28 mouse cellular contexts compared by ENCODE assay signal in the genomic region with DNA sequence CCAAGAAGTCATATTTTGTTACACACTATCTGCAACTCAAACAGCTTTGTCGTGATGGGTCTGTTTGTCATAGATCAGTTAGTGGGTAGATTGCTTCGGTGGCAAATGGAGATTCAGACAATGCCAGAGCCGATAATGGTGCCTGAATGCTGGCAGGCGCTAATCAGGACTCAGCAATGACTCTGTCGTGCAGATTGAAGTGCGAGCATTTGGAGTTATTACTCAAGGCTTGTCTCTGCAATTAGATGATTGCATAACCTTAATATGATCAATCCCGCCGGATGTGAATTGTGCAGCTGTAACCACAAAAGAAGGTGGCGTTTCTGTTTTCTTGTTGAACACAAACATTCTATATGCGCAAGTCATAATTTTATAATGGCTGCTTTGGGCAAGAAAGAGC.
DNase-seq lines count a peak whose midpoint lies in the region; ATAC-seq lines count a peak whose summit lies in the region.
"Had no signal": no experiment of that assay in that cellular context is flagged by ENCODE, and none has a peak within 500 bp of the region (broad histone marks: within the 10 kb centered on the region; RNA-seq: fewer than 3 reads in every experiment).

No protein-coding gene starts in this region.

- H3K9me3 ChIP-seq in forebrain, embryonic 15.5 days = no peaks in the 10 kb centered on the region
- no peaks in the 10 kb centered on the region for H3K9me3 ChIP-seq in forebrain, embryonic 11.5 days (ENCODE audit: control insufficient read depth, low read length)
- no peaks in the 10 kb centered on the region for H3K9me3 ChIP-seq in liver, embryonic 11.5 days (ENCODE audit: control insufficient read depth, low read length)
- H3K9me3 ChIP-seq: embryonic facial prominence, embryonic 12.5 days; embryonic facial prominence, embryonic 15.5 days; forebrain, embryonic 13.5 days; heart, embryonic 12.5 days; heart, embryonic 15.5 days; hindbrain, embryonic 10.5 days; hindbrain, embryonic 13.5 days; intestine, embryonic 15.5 days had no signal

- peaks cover 18% of the 10 kb centered on the region for H3K4me1 ChIP-seq in forebrain, embryonic 15.5 days
- H3K4me1 ChIP-seq in forebrain, embryonic 11.5 days (replicated peaks; ENCODE audit: control insufficient read depth, insufficient read depth, low read length) = peaks cover 3% of the 10 kb centered on the region
- H3K4me1 ChIP-seq in liver, embryonic 11.5 days (replicated peaks; ENCODE audit: control insufficient read depth, insufficient read depth, low read length) = peaks cover 9% of the 10 kb centered on the region; the same call in 1 of the 2 replicates

- 58% methylated on average over 10 of the region's 10 CpGs for WGBS in forebrain, embryonic 15.5 days
- 86% methylated on average over 10 of the region's 10 CpGs for WGBS in forebrain, embryonic 11.5 days
- WGBS in liver, embryonic 11.5 days = 70% methylated on average over 10 of the region's 10 CpGs

- H3K27me3 ChIP-seq in forebrain, embryonic 15.5 days = peaks cover 3% of the 10 kb centered on the region; the same call in 1 of the 2 replicates
- H3K27me3 ChIP-seq in forebrain, embryonic 11.5 days (ENCODE audit: control insufficient read depth, insufficient read depth, low read length) = no peaks in the 10 kb centered on the region
- H3K27me3 ChIP-seq in liver, embryonic 11.5 days (replicated peaks; ENCODE audit: control insufficient read depth, insufficient read depth, low read length) = no peaks in the 10 kb centered on the region
- H3K27me3 ChIP-seq: embryonic facial prominence, embryonic 12.5 days; embryonic facial prominence, embryonic 15.5 days; forebrain, embryonic 13.5 days; intestine, embryonic 15.5 days had no signal

- no peaks in the 10 kb centered on the region for H3K36me3 ChIP-seq in forebrain, embryonic 15.5 days
- no peaks in the 10 kb centered on the region for H3K36me3 ChIP-seq in forebrain, embryonic 11.5 days (ENCODE audit: control insufficient read depth, insufficient read depth, low read length)
- H3K36me3 ChIP-seq in liver, embryonic 11.5 days (ENCODE audit: control insufficient read depth, insufficient read depth, low read length) = no peaks in the 10 kb centered on the region
- H3K36me3 ChIP-seq: embryonic facial prominence, embryonic 12.5 days; embryonic facial prominence, embryonic 15.5 days; G1E; heart, embryonic 12.5 days; heart, embryonic 15.5 days; hindbrain, embryonic 10.5 days; hindbrain, embryonic 13.5 days; intestine, embryonic 15.5 days had no signal

- H3K9ac ChIP-seq in forebrain, embryonic 15.5 days (replicated peaks) = no peak overlapping the region
- no peak overlapping the region for H3K9ac ChIP-seq in forebrain, embryonic 11.5 days (ENCODE audit: low read length)
- H3K9ac ChIP-seq in liver, embryonic 11.5 days (ENCODE audit: low read depth, low read length) = no peak overlapping the region
- H3K9ac ChIP-seq: embryonic facial prominence, embryonic 12.5 days; embryonic facial prominence, embryonic 15.5 days; forebrain, embryonic 13.5 days; heart, embryonic 12.5 days; heart, embryonic 15.5 days; hindbrain, embryonic 13.5 days; intestine, embryonic 15.5 days had no signal

- H3K27ac ChIP-seq in forebrain, embryonic 15.5 days (replicated peaks) = peak overlapping the region; percentile 40; the same call in 1 of the 2 replicates
- H3K27ac ChIP-seq in forebrain, embryonic 11.5 days (ENCODE audit: low read depth, low read length) = no peak overlapping the region
- no peak overlapping the region for H3K27ac ChIP-seq in liver, embryonic 11.5 days (ENCODE audit: low read depth, low read length)
- H3K27ac ChIP-seq: embryonic facial prominence, embryonic 12.5 days; embryonic facial prominence, embryonic 15.5 days; forebrain, embryonic 13.5 days; gastrocnemius, adult 2 months; heart, embryonic 15.5 days; hindbrain, embryonic 10.5 days; hindbrain, embryonic 13.5 days; intestine, embryonic 15.5 days had no signal

- H3K4me2 ChIP-seq in forebrain, embryonic 15.5 days (replicated peaks) = no peak overlapping the region
- no peak overlapping the region for H3K4me2 ChIP-seq in forebrain, embryonic 11.5 days (ENCODE audit: low read depth, low read length, severe bottlenecking)
- H3K4me2 ChIP-seq in liver, embryonic 11.5 days = no peak overlapping the region
- H3K4me2 ChIP-seq: embryonic facial prominence, embryonic 12.5 days; embryonic facial prominence, embryonic 15.5 days; forebrain, embryonic 13.5 days; heart, embryonic 12.5 days; heart, embryonic 15.5 days; hindbrain, embryonic 13.5 days; intestine, embryonic 15.5 days had no signal

- no peak for DNase-seq in forebrain, embryonic 11.5 days (ENCODE audit: low spot score)
- peak; percentile 28 for DNase-seq in layer of hippocampus, adult 9-11 months
- no peak for DNase-seq in layer of hippocampus, postnatal 25 days (ENCODE audit: extremely low spot score in 1 of 2, low spot score in 1 of 2)
- DNase-seq in MN1 (ENCODE audit: low spot score) = peak; percentile 28
- no peak for DNase-seq in cerebellum, adult 11 months
- DNase-seq in liver, embryonic 11.5 days (ENCODE audit: low spot score) = no peak
- DNase-seq: adrenal gland, adult 2 months; adrenal gland, postnatal 14 days; B cell, adult 2 months; cerebellum, adult 18-20 months; cerebellum, adult 9-10 months; cerebellum, postnatal 14 days; gastrocnemius, adult 2 months; gastrocnemius, postnatal 14 days; heart, postnatal 10 days; heart, postnatal 36 days had no signal

- ATAC-seq in forebrain, embryonic 15.5 days (replicated peaks) = no peak
- ATAC-seq in forebrain, embryonic 11.5 days (replicated peaks; ENCODE audit: low FRiP score) = no peak
- ATAC-seq in granulocyte monocyte progenitor cell, adult 5-6 weeks (replicated peaks; ENCODE audit: poor library complexity, severe bottlenecking) = peak; percentile 65
- ATAC-seq in liver, embryonic 11.5 days (replicated peaks; ENCODE audit: low FRiP score) = no peak
- ATAC-seq: hindbrain, embryonic 16.5 days; intestine, embryonic 15.5 days had no signal

- no peak overlapping the region for H3K4me3 ChIP-seq in forebrain, embryonic 15.5 days
- H3K4me3 ChIP-seq in forebrain, embryonic 11.5 days (ENCODE audit: low read depth, low read length) = no peak overlapping the region
- H3K4me3 ChIP-seq in liver, embryonic 11.5 days (ENCODE audit: low read depth, low read length) = no peak overlapping the region
- H3K4me3 ChIP-seq: embryonic facial prominence, embryonic 12.5 days; embryonic facial prominence, embryonic 15.5 days; forebrain, embryonic 13.5 days; gastrocnemius, adult 2 months; heart, embryonic 12.5 days; heart, embryonic 15.5 days; hindbrain, embryonic 10.5 days; hindbrain, embryonic 13.5 days; intestine, embryonic 15.5 days had no signal

Comparison
In these comparisons a context has a peak if more than half of its experiments do, and no peak if none do; other contexts are left out.
1. DNase-seq: peak in layer of hippocampus, adult 9-11 months (single experiment) and MN1 (single experiment); none in forebrain, embryonic 11.5 days (single experiment), layer of hippocampus, postnatal 25 days (0 of 2), cerebellum, adult 11 months (single experiment) and liver, embryonic 11.5 days (single experiment).